Mouse (Mus musculus) monocyte, adult 5-6 weeks (primary cell): ENCODE results near the gene Olfr1347. TPM values are rescaled to one million over a fixed set of nuclear protein-coding genes. Genes with fewer than 3 reads are reported as not detected.
"Not testable (repeated sequence)": the region's sequence is repeated elsewhere in the genome, so short reads cannot be mapped to it uniquely, and the experiment has no call there.

Experiments
- ATAC-seq: fragments of 153-309, 156-312 bp; replicated peaks from 2 replicates; pipeline ENCODE4 v1.8.0; 2017; ENCODE audit warnings: mild to moderate bottlenecking; ENCODE audit not compliant: low TSS enrichment, insufficient number of reproducible peaks, severe bottlenecking, poor library complexity, low FRiP score
- total RNA-seq: library from RNA; stranded (forward); fragments of 200-1000, 200-491, 200-594 nt; gene quantifications from 3 replicates; pipeline ENCODE4 v1.2.3, GENCODE M21; 2017

The Olfr1347 gene
- total RNA-seq: not detected in 3 replicates

DNA sequence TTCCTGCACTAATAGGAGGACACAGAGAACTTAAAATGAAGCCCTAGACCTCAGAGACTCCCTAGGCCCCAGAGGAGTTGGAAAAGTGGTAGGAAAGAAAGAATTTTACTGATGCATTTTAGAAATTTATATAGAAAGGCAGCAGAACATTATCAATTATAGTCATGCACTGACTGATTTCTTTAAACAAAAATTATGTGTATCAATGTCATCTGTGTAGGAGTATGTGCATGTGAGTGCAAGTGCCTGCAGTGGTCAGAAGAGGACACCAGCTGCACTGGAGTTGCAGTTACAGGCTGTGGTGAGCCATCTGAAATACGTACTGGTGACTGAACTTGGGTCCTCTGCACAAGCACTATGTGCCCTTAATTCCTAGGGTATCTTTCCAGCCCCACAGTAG is at the start of gene Olfr1347:
TSS of gene Olfr1347 (minus strand) at position 101 of the 400 bp plus-strand sequence.
- no peak for ATAC-seq

DNA sequence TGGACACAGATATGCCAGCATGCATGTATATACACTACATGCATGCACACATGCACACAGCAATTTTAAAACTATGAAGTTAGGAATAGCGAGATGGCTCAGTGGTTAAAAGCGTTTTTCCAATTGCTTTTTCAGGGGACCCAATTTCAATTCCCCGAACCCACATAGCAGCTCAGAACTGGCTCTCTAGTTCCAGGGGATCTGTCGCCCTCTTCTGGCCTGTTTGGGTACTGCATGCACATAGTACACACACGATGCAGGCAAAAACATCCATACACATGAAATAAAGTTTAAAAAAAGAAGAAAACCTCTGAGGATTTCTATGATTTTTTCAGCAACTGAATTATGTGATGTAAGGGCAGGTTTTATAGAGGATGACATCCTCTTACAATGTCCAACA is 26.6 kb upstream of the Olfr1347 start:
- ATAC-seq: no peak

GRCm38 (mm10) chr7:6525001-6525400 is 25.4 kb upstream of the Olfr1347 start:
- ATAC-seq: no peak

DNA sequence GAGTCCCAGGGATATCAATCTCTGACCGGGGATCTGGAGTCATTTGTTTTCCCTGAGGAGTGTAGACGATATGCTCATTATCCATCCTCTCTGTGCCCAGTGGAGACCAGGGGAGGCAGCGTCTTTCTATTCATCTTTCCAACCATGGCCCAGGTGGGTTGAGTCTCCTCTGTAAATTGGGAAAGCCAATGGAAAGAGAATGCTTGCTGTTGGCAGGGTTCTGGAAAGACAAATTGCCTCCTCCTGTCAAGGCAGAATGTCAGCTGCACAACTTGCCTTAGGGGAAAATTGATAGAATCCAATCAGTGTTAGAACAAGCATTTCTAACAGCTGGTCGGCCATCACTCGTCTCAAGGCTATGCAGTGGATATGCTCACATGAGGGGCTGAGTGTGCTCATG is 23.3 kb upstream of the Olfr1347 start, which contains the start of gene Olfr1349:
TSS of gene Olfr1349 (minus strand) at position 101 of the 400 bp plus-strand sequence.
- ATAC-seq: no peak

DNA sequence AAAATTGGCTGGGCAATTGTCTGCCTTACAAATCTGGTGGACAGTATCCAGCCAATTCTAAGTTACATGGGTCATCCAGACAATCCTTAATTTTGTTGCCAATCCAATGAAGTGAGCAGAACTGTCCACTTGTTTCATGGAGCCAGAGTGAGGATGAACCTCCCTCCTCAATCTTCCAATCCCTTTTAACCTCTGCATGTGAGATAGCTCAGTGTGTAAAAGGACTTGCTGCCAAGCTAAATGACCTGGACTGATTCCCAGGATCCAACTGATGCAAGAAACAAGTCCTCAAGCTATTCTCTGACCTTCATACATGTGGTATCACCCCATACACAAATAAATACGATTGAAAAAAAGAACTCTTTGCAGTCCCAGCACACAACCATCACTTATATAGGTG is 22.1 kb upstream of the Olfr1347 start:
- no peak for ATAC-seq

DNA sequence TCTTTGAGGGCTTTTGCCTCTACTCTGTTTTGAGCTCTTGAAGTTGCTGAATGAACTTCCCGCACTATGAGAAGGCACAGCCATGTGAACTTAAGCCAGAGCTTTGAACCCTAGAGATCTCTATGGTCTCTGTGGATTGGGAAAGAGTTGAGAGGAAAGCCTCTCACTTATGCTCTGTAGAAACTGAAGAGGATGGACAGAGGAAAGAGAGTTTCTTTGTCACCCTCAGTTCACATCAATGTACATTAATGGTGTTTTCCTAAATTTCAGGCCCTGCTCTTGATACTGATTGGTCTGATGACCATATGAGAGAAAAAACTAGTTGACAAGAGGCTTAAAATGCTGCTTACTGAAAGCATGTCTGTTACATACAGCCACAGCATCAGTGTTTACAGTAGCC is 9.1 kb upstream of the Olfr1347 start, which contains the start of gene Olfr1348:
TSS of gene Olfr1348 (minus strand) at position 101 of the 400 bp plus-strand sequence.
- no peak for ATAC-seq

DNA sequence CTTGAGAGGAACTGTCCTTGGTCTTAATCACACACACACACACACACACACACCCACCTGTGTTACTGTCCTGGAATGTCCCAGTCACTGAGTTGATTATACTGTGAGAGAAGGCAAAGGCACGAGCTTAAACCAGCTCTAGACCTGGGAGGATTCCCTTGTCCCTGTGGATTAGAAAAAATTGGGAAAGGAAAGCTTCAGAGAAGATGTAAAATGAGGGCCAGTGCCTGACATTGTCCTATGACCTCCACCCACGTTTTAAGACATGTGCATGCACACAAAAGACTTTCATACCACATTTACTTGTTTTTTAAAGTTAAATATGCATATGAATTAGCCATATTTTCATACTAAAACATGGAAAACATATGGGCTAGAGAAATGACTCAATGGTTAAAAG is 12.7 kb downstream of the Olfr1347 start, which contains the start of gene Olfr5:
TSS of gene Olfr5 (minus strand) at position 101 of the 400 bp plus-strand sequence.
- no peak for ATAC-seq

DNA sequence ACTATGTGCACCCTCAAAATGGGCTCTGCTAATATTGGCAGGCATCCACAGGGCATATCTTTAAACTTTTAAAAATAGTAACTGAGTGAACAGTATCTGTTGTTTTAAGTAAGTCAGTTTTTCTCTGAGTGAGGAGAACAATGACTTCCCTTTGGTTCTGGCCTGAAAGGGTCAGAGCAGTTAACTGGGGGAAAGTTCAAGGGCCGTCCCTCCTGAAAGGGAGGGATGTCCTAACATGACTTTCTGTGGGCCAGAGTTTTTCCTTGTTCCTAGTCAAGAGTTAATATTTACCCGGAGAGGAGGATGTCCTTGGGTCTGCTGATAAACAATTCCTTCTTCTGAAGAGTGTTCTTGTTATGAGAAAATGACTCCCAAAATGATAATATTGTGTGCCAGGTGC is 21.9 kb downstream of the Olfr1347 start:
- not testable (repeated sequence) for ATAC-seq

DNA sequence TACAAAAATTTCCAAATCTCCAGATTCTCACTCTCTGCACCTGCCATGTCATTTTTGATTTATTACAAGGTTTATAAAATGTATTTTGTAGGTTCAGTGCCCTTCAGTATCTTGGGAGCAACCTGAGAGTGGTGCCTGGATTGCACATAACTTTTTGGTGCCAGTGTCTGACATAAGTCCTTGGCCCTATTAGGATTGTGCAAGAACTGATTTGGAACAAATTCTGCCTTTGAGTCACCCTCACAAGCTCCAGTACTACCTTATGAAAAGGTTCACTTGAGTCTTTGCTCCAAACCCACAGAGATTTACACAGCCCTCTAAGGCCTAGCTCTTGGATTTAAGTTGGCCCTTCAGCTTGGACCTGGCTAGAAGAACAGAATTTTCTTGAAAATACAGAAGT is 32.6 kb downstream of the Olfr1347 start, which contains the start of gene Olfr1346:
TSS of gene Olfr1346 (plus strand) at position 151 of the 400 bp plus-strand sequence.
- no peak for ATAC-seq

GRCm38 (mm10) chr7:6456399-6456798 is 43.2 kb downstream of the Olfr1347 start:
- no peak for ATAC-seq

DNA sequence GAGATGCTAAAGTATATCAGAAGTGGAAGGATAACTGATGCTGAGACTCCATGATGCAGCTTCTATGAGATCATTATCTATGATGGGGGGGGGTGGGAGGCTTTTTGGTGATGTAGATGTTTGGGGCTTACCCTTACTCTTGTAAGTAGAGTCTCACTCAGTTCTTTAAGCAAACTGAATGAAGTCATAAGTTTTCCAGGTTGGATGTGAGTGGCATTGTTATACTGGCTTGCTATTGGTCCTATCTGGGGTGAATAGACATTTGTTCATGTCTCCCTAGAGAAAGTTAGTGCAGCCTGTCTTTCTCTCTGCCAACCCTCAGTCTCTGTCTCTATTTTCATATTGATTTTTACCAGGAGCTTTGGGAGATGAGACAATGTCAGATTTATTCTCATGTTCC is 43.7 kb downstream of the Olfr1347 start, which contains the start of gene Olfr1336:
TSS of gene Olfr1336 (plus strand) at position 301 of the 400 bp plus-strand sequence.
- no peak for ATAC-seq

DNA sequence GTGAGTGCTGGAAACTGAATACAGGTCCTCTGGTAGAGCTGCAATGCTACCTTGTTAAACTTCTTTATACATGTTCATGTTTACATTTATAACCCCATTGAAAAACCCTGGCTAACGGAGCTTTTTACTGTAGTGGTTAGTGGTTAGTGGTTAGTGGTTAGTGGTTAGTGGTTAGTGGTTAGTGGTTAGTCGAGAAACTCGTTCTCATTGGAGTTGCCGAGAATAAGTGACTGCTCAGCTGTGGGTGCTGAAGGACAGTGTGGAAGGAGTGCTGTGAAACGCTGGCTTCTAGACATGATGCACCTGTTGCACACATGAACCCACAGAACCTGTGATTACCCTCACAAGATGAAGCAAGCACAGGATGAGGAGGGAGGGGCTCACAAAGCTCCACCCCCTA is 51.8 kb downstream of the Olfr1347 start:
- ATAC-seq: no peak

- no peak for ATAC-seq
Observed at GRCm38 (mm10) chr7:6441173-6441572, 58.4 kb downstream of the Olfr1347 start.

- no peak for ATAC-seq
Observed at GRCm38 (mm10) chr7:6438388-6438787, 61.2 kb downstream of the Olfr1347 start, which contains the start of gene Olfr1344. Gene Olfr1344, plus strand, starts transcription at chr7:6438688.

Other genes starting within 250 kb of the Olfr1347 start
- gene Epp13, start 247.0 kb downstream of the Olfr1347 start, total RNA-seq: not detected in 3 replicates
- gene Zfp667, start 213.2 kb downstream of the Olfr1347 start, total RNA-seq: 1.3 to 5.0 TPM (median 2.3 TPM) in 3 replicates
- 1.3 to 1.9 TPM in 2 of 3 replicates, not detected in the other for gene Zfp583, start 168.5 kb downstream of the Olfr1347 start, total RNA-seq
- gene Gm3854, start 156.0 kb downstream of the Olfr1347 start, total RNA-seq: 0.19 TPM in 1 of 3 replicates, not detected in the others
- gene Zfp78, start 136.5 kb downstream of the Olfr1347 start, total RNA-seq: 1.6 to 5.6 TPM (median 2.9 TPM) in 3 replicates
- gene Zfp28, start 116.5 kb downstream of the Olfr1347 start, total RNA-seq: 1.6 to 3.7 TPM (median 2.9 TPM) in 3 replicates
- gene Smim17, start 101.0 kb downstream of the Olfr1347 start, total RNA-seq: not detected in 3 replicates
- gene Gm20715, start 89.5 kb downstream of the Olfr1347 start, total RNA-seq: not detected in 3 replicates
- not detected in 3 replicates for gene Olfr1344, start 61.1 kb downstream of the Olfr1347 start, total RNA-seq
- gene Olfr1336, start 43.6 kb downstream of the Olfr1347 start, total RNA-seq: not detected in 3 replicates
- gene Olfr1346, start 32.7 kb downstream of the Olfr1347 start, total RNA-seq: not detected in 3 replicates
- gene Olfr5, start 12.8 kb downstream of the Olfr1347 start, total RNA-seq: not detected in 3 replicates
- gene Olfr1348, start 9.0 kb upstream of the Olfr1347 start, total RNA-seq: not detected in 3 replicates
- gene Olfr1349, start 23.2 kb upstream of the Olfr1347 start, total RNA-seq: not detected in 3 replicates
- not detected in 3 replicates for gene Olfr1350, start 65.1 kb upstream of the Olfr1347 start, total RNA-seq
- not detected in 3 replicates for gene Zim1, start 196.7 kb upstream of the Olfr1347 start, total RNA-seq
- not detected in 3 replicates for gene Peg3, start 230.7 kb upstream of the Olfr1347 start, total RNA-seq
- gene Usp29, start 230.8 kb upstream of the Olfr1347 start, total RNA-seq: 0.85 TPM in 1 of 3 replicates, not detected in the others